Mouse (Mus musculus) liver, adult 2 months (tissue): ENCODE measurements around the gene Cdipt. TPM values are rescaled to one million over a fixed set of nuclear protein-coding genes. Genes with fewer than 3 reads are reported as not detected.

Experiments used
- DNase-seq: peaks from one replicate; pipeline ENCODE4 v3.0.0-alpha.2; 2011; ENCODE audit warnings: low read depth, low spot score; ENCODE audit errors: extremely low read depth
- H3K27ac ChIP-seq: fragments of 200-500 bp; replicated peaks from 2 replicates; pipeline ENCODE4 v1.5.1; 2012; ENCODE audit warnings: low read depth, mild to moderate bottlenecking, control low read depth, inconsistent platforms, low read length; ENCODE audit not compliant: insufficient read depth
- H3K27me3 ChIP-seq: fragments of 200-500 bp; 2 replicates; pipeline ENCODE4 v1.6.1; 2012; ENCODE audit warnings: mild to moderate bottlenecking, moderate library complexity, low read length, inconsistent platforms; ENCODE audit not compliant: control insufficient read depth, insufficient read depth
- H3K36me3 ChIP-seq: fragments of 200-500 bp; 2 replicates; pipeline ENCODE4 v1.6.1; 2012; ENCODE audit warnings: low read length, inconsistent platforms; ENCODE audit not compliant: control insufficient read depth, insufficient read depth
- H3K4me1 ChIP-seq: fragments of 200-500 bp; 2 replicates; pipeline ENCODE4 v1.6.1; 2011; ENCODE audit warnings: low read length; ENCODE audit not compliant: control insufficient read depth, insufficient read depth
- H3K4me3 ChIP-seq: fragments of 200-500 bp; 2 replicates; pipeline ENCODE4 v1.5.1; 2011; ENCODE audit warnings: low read depth, mild to moderate bottlenecking, control low read depth, low read length, moderate library complexity; ENCODE audit not compliant: insufficient read depth
- H3K79me2 ChIP-seq: fragments of 200-500 bp; 2 replicates; pipeline ENCODE4 v1.6.1; 2012; ENCODE audit warnings: inconsistent platforms, mild to moderate bottlenecking, low read length, moderate library complexity; ENCODE audit not compliant: control insufficient read depth, insufficient read depth
- H3K9ac ChIP-seq: fragments of 200-500 bp; 2 replicates; pipeline ENCODE4 v1.6.1; 2012; ENCODE audit warnings: low read depth, mild to moderate bottlenecking, control low read depth, inconsistent platforms, low read length
- CTCF ChIP-seq: fragments of 200-500 bp; IDR thresholded peaks from 2 replicates; pipeline ENCODE4 v1.5.1; 2011; ENCODE audit warnings: low read depth, low read length, control low read depth
- POLR2A ChIP-seq: fragments of 200-500 bp; IDR thresholded peaks from 2 replicates; pipeline ENCODE4 v1.6.1; 2011; ENCODE audit warnings: low read length, control low read depth; ENCODE audit not compliant: insufficient read depth; ENCODE audit errors: extremely low read depth
- WGBS: fragments of 180-500 bp; shearing (Covaris S2); methylation state at CpG from one replicate; pipeline ENCODE4 v1.1.7; 2018; 5-methylcytosine and 5-hydroxymethylcytosine counted together
- polyA plus RNA-seq: library from polyadenylated mRNA; depleted of rRNA; stranded (reverse); fragments of >200 nt; gene quantifications from 2 replicates; pipeline ENCODE4 v1.2.3, GENCODE M21; 2012
- total RNA-seq: library from RNA; depleted of rRNA; stranded (reverse); fragments of >200 nt; gene quantifications from 2 replicates; pipeline ENCODE4 v1.2.3, GENCODE M21; 2014

The Cdipt gene
- total and polyA plus RNA-seq, 2 experiments = 42.8 to 141 TPM

GRCm38 (mm10) chr7:127018416-127019305 lies 42.9 kb downstream of the Cdipt start:
- TF ChIP-seq CTCF = no peak
- TF ChIP-seq POLR2A = no peak
- Histone ChIP-seq H3K79me2 (peaks cover 6% of the 10 kb centered on the region; the same call in 1 of the 2 replicates), H3K4me3 (no peak overlapping the region), H3K27ac (no peak overlapping the region), H3K9ac (no peak overlapping the region), H3K36me3 (no peaks in the 10 kb centered on the region), H3K4me1 (peaks cover 14% of the 10 kb centered on the region), H3K27me3 (no peaks in the 10 kb centered on the region)
- no peak for DNase-seq
- WGBS = 81% methylated on average over 15 of the region's 15 CpGs

- peaks cover 14% of the 10 kb centered on the region for H3K4me1 ChIP-seq
- H3K79me2 ChIP-seq = no peaks in the 10 kb centered on the region; the same call in 1 of the 2 replicates
- H3K36me3 ChIP-seq = no peaks in the 10 kb centered on the region; the same call in 1 of the 2 replicates
- DNase-seq = no peak
- WGBS = 86% methylated on average over 14 of the region's 14 CpGs
- no peak overlapping the region for H3K9ac ChIP-seq
- no peak overlapping the region for H3K4me3 ChIP-seq
- H3K27me3 ChIP-seq = no peaks in the 10 kb centered on the region
- no peak overlapping the region for H3K27ac ChIP-seq
- TF ChIP-seq POLR2A (no peak), CTCF (no peak)
Measured at GRCm38 (mm10) chr7:127019306-127019960, 43.7 kb downstream of the Cdipt start.

GRCm38 (mm10) chr7:127020031-127020430 lies 44.3 kb downstream of the Cdipt start:
- Histone ChIP-seq H3K4me3 (no peak overlapping the region), H3K27ac (no peak overlapping the region), H3K4me1 (peaks cover 18% of the 10 kb centered on the region), H3K9ac (no peak overlapping the region), H3K79me2 (no peaks in the 10 kb centered on the region; the same call in 1 of the 2 replicates), H3K36me3 (no peaks in the 10 kb centered on the region; the same call in 1 of the 2 replicates), H3K27me3 (no peaks in the 10 kb centered on the region)
- no peak for TF ChIP-seq POLR2A
- no peak for TF ChIP-seq CTCF
- WGBS = 89% methylated on average over 3 of the region's 3 CpGs
- DNase-seq = no peak

- Histone ChIP-seq H3K4me3 (peak overlapping the region; percentile 4; the same call in 1 of the 2 replicates), H3K27me3 (no peaks in the 10 kb centered on the region), H3K36me3 (no peaks in the 10 kb centered on the region; the same call in 1 of the 2 replicates), H3K27ac (no peak overlapping the region), H3K9ac (no peak overlapping the region), H3K4me1 (peaks cover 19% of the 10 kb centered on the region), H3K79me2 (no peaks in the 10 kb centered on the region)
- WGBS = 66% methylated on average over 5 of the region's 5 CpGs
- TF ChIP-seq POLR2A = no peak
- no peak for TF ChIP-seq CTCF
- DNase-seq = no peak
Measured at GRCm38 (mm10) chr7:127020491-127020890, 44.8 kb downstream of the Cdipt start.

GRCm38 (mm10) chr7:127020901-127021562 lies 45.3 kb downstream of the Cdipt start, which contains the start of the genes Gm42742 and Prrt2:
Gm42742 (minus strand) TSS chr7:127021097.
Prrt2 (minus strand) TSS chr7:127021211.
- 22% methylated on average over 37 of the region's 37 CpGs for WGBS
- H3K4me3 ChIP-seq = peak within 1 kb of the TSS; percentile 4; the same call in 1 of the 2 replicates
- DNase-seq = no peak
- H3K9ac ChIP-seq = 0 out of 2 replicates have a peak within 1 kb of the TSS, but pooled peaks have one; percentile 3
- H3K27ac ChIP-seq = no peak within 1 kb of the TSS
- peaks cover 14% of the 10 kb centered on the region for H3K4me1 ChIP-seq
- no peak for TF ChIP-seq CTCF
- no peak for TF ChIP-seq POLR2A
- no peaks in the 10 kb centered on the region; the same call in 1 of the 2 replicates for H3K36me3 ChIP-seq
- H3K79me2 ChIP-seq = no peaks in the 10 kb centered on the region
- no peaks in the 10 kb centered on the region for H3K27me3 ChIP-seq
